Mouse (Mus musculus) c-Kit-positive CD71-negative TER-119-negative erythroid progenitor cells, embryonic 14.5 days (primary cell): ENCODE measurements around the gene Gfral.
A peak's percentile ranks its signal among the peaks of the same experiment; 100 is the strongest.

ENCODE experiments used
- DNase-seq: peaks from one replicate; pipeline ENCODE4 v3.0.0-alpha.2; 2013; ENCODE audit warnings: low read depth

The Gfral gene

GRCm38 (mm10) chr9:76122888-76123287 lies 90.6 kb downstream of the Gfral start:
- peak; percentile 28 for DNase-seq
